Mouse (Mus musculus) neural tube, embryonic 13.5 days (tissue): ENCODE measurements around the gene Smbd1. TPM values are rescaled to one million over a fixed set of nuclear protein-coding genes. Genes with fewer than 3 reads are reported as not detected.

ENCODE experiments used
- ATAC-seq: fragments of 200-750 bp; cut with Nextera tagmentation; 2 replicates; pipeline ENCODE4 v1.8.0; 2017; ENCODE audit warnings: low read depth, mild to moderate bottlenecking, moderate TSS enrichment, moderate library complexity
- H3K27ac ChIP-seq: fragments of 300-500 bp; sonication (generic); replicated peaks from 2 replicates; pipeline ENCODE4 v1.5.1; 2015; ENCODE audit warnings: moderate library complexity, mild to moderate bottlenecking, inconsistent platforms
- H3K27me3 ChIP-seq: fragments of 300-500 bp; sonication (generic); 2 replicates; pipeline ENCODE4 v1.6.1; 2015; ENCODE audit warnings: mild to moderate bottlenecking, inconsistent platforms
- H3K36me3 ChIP-seq: fragments of 300-500 bp; sonication (generic); 2 replicates; pipeline ENCODE4 v1.6.1; 2015; ENCODE audit warnings: mild to moderate bottlenecking, inconsistent platforms
- H3K4me1 ChIP-seq: fragments of 300-500 bp; sonication (generic); replicated peaks from 2 replicates; pipeline ENCODE4 v1.6.1; 2015; ENCODE audit warnings: inconsistent platforms
- H3K4me2 ChIP-seq: fragments of 300-500 bp; sonication (generic); 2 replicates; pipeline ENCODE4 v1.6.1; 2015; ENCODE audit warnings: inconsistent platforms, mild to moderate bottlenecking, moderate library complexity
- H3K4me3 ChIP-seq: fragments of 300-500 bp; sonication (generic); 2 replicates; pipeline ENCODE4 v1.5.1; 2015; ENCODE audit warnings: mild to moderate bottlenecking, inconsistent platforms
- H3K9ac ChIP-seq: fragments of 300-500 bp; sonication (generic); 2 replicates; pipeline ENCODE4 v1.6.1; 2015; ENCODE audit warnings: moderate library complexity, mild to moderate bottlenecking, inconsistent platforms
- H3K9me3 ChIP-seq: fragments of 300-500 bp; sonication (generic); 2 replicates; pipeline ENCODE4 v1.6.1; 2016; ENCODE audit warnings: inconsistent platforms
- WGBS: fragments of 180-500 bp; shearing (Covaris S2); methylation state at CpG from one replicate; pipeline ENCODE4 v1.1.7; 2015; 5-methylcytosine and 5-hydroxymethylcytosine counted together
- polyA plus RNA-seq: library from polyadenylated mRNA; unstranded; fragments of >200 nt; fragmentation: Nextera tagmentation; extraction: Ambion mirVana; gene quantifications from 2 replicates; pipeline ENCODE4 v1.2.1, GENCODE M21; 2015

Gene Smbd1
- not detected in 2 replicates for polyA plus RNA-seq

DNA sequence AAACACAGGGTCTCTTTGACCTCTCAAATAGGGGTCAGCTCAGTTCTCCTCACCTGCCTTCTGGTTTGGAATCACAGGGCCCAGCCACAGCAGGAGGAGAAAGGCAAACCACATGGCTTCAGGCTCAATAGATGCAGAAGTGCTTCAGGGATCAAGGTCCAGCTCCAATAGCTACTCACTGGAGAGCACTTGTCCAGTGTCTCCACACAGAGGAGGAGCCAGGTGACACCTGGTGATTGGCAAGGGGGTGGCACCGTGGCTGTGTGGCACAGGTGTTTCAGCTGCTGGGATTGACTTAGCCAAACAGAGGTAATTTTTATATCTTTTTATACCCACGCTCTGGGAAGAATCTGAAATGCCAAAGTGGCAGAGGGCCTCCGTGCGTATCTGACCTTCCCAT lies at the start of gene Smbd1:
Smbd1 (minus strand) TSS at position 157 of the 400 bp plus-strand sequence.
- Histone ChIP-seq H3K27me3 (peaks cover 5% of the 10 kb centered on the region; the same call in 1 of the 2 replicates), H3K4me2 (no peak within 1 kb of the TSS), H3K36me3 (no peaks in the 10 kb centered on the region), H3K27ac (no peak within 1 kb of the TSS), H3K9me3 (no peaks in the 10 kb centered on the region), H3K4me1 (peaks cover 18% of the 10 kb centered on the region), H3K9ac (no peak within 1 kb of the TSS), H3K4me3 (no peak within 1 kb of the TSS)
- ATAC-seq, result no peak
- 83% methylated on average over 4 of the region's 4 CpGs for WGBS

DNA sequence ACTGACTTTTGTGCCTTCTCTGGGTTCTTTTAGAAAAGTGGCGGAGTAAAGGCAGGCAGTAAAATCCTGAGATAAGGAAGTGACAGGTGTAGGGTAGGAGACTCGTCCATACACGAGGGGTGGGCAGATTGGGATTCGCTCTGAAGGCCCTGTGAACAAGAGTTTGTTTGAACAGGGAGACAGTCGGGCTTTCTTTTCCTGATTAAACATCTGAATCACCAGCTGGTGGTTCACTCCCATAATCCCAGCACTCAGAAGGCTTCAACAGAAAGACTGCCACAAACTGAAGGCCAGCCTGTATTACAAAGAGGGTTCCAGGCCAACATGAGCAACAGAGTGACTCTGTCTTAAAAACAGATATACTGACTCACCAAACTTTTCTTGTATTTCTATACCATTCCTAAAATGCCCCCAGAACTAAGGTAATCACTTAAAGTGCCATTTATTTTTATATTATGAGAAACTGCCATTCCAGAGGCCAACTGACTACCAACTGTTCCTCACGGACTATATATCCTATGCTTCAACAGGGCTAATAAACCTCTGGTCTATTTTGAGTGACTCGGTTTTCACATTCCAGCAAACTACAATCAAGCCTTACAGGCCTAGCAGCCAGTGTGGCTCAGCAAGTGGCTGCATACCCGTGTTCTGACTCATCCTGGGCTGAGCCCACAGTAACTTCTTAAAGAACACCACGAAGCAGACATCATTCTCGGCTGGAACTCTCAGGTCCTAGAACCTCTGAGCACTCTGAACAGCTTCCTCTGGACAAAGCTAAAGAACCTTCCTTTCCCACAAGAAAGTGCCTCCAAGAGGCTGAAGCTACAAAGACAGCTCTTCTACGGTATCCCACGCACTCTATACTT lies 48.7 kb upstream of the Smbd1 start:
- no peak overlapping the region for H3K4me3 ChIP-seq
- H3K4me2 ChIP-seq, result no peak overlapping the region
- no peaks in the 10 kb centered on the region for H3K27me3 ChIP-seq
- H3K9ac ChIP-seq, result no peak overlapping the region
- peaks cover 5% of the 10 kb centered on the region for H3K4me1 ChIP-seq
- ATAC-seq, result no peak
- H3K9me3 ChIP-seq, result no peaks in the 10 kb centered on the region
- H3K27ac ChIP-seq, result no peak overlapping the region
- peaks cover 23% of the 10 kb centered on the region for H3K36me3 ChIP-seq
- 76% methylated on average over 12 of the region's 12 CpGs for WGBS

DNA sequence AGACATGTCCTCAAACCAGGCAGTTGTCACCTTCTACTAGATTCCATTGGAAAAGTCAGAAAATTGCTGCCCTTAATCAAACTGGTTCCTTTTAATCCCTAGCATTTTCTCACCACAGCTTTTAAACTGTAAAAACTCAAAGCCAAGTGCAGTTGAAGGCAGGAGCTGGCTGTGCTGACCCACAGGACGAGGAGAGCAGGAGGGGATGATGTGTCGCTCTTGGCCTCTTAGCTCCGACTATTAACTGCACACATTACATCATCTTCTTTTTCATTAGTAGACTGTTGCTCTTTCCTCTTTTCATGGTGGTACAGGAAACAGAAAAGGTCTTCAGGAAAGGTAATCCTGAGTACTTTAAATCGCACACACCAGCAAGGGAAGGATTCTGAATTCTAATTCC lies 48.1 kb upstream of the Smbd1 start:
- ATAC-seq, result no peak
- no peak overlapping the region for H3K9ac ChIP-seq
- H3K27me3 ChIP-seq, result no peaks in the 10 kb centered on the region
- H3K4me2 ChIP-seq, result no peak overlapping the region
- H3K36me3 ChIP-seq, result peaks cover 24% of the 10 kb centered on the region
- no peak overlapping the region for H3K27ac ChIP-seq
- H3K4me1 ChIP-seq, result peaks cover 10% of the 10 kb centered on the region
- 79% methylated on average over 4 of the region's 4 CpGs for WGBS
- H3K4me3 ChIP-seq, result no peak overlapping the region
- no peaks in the 10 kb centered on the region for H3K9me3 ChIP-seq

DNA sequence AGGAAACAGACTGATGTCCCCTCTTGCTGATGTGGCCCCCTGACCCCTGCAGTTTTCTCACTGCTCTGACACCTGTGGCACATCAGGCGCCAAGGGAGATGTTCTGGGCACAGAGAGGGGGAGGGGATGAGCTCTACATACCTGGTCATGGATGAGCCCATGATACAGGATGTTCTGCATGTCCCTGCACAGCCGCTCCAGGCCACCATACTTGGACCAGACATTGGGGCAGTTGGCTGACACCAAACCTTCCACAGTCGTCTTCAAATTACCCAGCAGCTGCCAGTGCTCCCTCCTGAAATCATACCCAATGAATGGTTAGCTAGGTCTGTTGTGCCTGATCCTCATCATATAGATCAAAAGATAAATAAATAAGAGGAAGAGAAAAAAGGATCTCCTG lies 46.5 kb upstream of the Smbd1 start:
- Histone ChIP-seq H3K4me1 (peaks cover 10% of the 10 kb centered on the region), H3K4me3 (no peak overlapping the region), H3K27me3 (no peaks in the 10 kb centered on the region), H3K9ac (no peak overlapping the region), H3K9me3 (no peaks in the 10 kb centered on the region), H3K27ac (no peak overlapping the region), H3K4me2 (no peak overlapping the region), H3K36me3 (peaks cover 29% of the 10 kb centered on the region)
- no peak for ATAC-seq
- WGBS, result 95% methylated on average over 3 of the region's 3 CpGs

DNA sequence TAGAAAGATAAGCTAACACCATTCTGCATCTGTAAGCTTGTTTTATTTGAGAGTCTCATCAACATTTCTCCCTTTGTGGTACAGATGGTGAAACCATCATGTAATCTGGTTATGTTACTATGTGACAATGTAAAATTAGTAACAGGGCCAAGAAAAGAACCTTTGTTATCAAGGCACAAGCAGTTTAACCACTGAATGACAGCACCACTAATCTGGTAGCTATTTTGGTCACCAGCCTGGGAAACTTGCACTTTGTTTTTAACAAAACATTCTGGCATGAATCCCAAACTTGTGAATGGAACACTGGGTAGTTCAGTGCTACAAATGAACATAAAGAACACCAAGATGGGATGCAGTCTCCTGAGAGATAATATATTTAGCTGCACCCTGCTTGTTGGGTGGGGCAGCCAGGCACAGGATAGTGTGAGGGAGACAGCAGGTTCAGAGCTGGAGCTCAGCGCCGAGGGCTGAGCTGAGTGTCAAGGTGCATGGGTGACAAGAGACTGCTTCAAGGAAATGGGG lies 43.8 kb upstream of the Smbd1 start:
- Histone ChIP-seq H3K4me3 (no peak overlapping the region), H3K4me1 (peaks cover 10% of the 10 kb centered on the region), H3K4me2 (no peak overlapping the region), H3K27ac (peak overlapping the region; percentile 46; the same call in 1 of the 2 replicates), H3K9me3 (no peaks in the 10 kb centered on the region), H3K27me3 (no peaks in the 10 kb centered on the region), H3K36me3 (peaks cover 34% of the 10 kb centered on the region), H3K9ac (no peak overlapping the region)
- WGBS, result 73% methylated on average over 2 of the region's 2 CpGs
- ATAC-seq, result no peak

DNA sequence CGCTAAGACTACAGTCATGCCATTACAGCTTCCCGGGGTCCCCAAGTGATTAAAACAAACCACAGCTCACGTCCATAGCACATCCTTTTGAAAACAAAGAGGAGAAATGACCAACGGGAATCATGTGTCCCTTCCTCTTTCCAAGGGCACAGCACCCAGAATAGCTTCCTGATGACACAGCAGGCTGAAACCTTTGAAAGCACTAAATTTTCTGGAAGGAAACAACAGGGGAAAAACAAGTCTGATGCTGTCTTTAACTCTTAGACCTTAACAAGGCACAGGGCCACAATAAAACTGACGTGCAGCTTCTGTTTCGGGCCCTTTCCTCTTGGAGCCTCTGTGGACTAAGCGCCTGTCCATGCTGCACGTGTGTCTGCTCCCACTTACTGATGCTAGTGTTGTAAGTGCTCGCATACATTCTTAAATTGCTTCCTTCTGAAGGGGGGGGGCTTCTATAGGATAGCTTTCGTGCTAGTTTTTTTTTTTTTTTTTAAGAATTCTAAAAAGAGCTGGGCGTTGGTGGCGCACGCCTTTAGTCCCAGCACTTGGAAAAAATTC lies 43.3 kb upstream of the Smbd1 start:
- ATAC-seq, result no peak
- H3K9ac ChIP-seq, result no peak overlapping the region
- H3K4me2 ChIP-seq, result no peak overlapping the region
- H3K27me3 ChIP-seq, result no peaks in the 10 kb centered on the region
- H3K4me1 ChIP-seq, result peaks cover 10% of the 10 kb centered on the region
- no peaks in the 10 kb centered on the region for H3K9me3 ChIP-seq
- 79% methylated on average over 13 of the region's 13 CpGs for WGBS
- peak overlapping the region; percentile 46; the same call in 1 of the 2 replicates for H3K27ac ChIP-seq
- peaks cover 39% of the 10 kb centered on the region for H3K36me3 ChIP-seq
- no peak overlapping the region for H3K4me3 ChIP-seq

DNA sequence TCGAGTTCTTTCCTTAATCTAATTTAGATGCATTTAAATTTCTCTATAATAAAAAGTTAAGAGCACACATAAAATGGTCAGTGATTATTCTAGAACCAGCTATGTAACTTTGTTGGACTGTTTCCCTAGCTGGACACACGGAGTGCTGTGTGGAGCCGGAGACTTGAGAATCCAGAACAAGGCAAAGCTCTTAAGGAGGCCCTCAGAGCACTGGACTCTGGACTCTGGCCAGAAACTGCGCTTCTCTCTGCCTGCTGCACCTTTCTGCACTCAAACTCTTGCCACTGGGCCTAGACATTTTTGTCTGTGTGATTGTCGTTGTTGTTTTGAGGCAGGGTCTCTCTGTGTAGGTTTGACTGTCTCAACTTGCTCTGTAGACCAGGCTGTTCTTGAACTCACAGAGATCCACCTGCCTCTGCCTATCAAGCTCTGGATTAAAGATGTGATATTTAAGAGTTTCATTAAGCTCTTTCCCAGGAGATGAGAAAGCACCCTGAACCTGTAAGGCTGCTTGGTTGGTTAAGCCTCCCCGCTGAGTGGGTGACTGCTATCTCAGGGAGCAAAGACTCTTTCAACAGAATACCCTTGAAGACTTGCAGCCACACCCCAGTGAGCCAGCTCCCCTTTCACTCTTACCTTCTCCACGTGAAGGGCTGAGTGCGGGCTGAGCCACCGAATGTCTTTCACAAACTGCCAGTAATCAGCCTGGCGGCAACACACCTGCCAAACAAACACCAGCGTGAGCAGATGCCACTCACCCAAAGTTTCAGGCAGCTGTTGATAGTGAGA lies 39.0 kb upstream of the Smbd1 start:
- Histone ChIP-seq H3K27me3 (no peaks in the 10 kb centered on the region), H3K4me2 (no peak overlapping the region), H3K9ac (no peak overlapping the region), H3K36me3 (peaks cover 69% of the 10 kb centered on the region), H3K4me1 (peaks cover 8% of the 10 kb centered on the region), H3K27ac (no peak overlapping the region), H3K4me3 (no peak overlapping the region), H3K9me3 (no peaks in the 10 kb centered on the region)
- no peak for ATAC-seq
- 94% methylated on average over 11 of the region's 11 CpGs for WGBS

DNA sequence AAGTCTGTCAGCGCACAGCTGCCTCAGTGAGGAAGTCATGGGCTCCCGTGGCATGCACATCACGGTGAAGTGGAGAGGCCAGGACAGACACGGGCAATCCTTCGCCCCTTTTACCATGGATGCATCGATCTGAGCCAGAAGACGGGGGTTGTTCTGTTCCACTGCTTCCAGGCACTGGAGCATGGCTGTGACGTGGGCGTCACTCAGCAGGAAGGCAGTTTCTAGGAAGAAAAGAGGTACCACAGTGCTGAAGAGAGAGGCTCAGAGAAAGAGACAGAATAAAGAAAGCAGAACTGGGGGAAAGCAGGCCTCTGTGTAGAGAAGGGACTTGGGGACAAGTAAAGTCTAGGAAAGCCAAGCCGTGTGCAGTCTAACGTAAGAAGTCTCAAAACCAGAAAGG lies 36.8 kb upstream of the Smbd1 start:
- H3K4me3 ChIP-seq, result no peak overlapping the region
- H3K9ac ChIP-seq, result no peak overlapping the region
- no peaks in the 10 kb centered on the region for H3K4me1 ChIP-seq
- H3K36me3 ChIP-seq, result peaks cover 81% of the 10 kb centered on the region
- H3K27ac ChIP-seq, result no peak overlapping the region
- ATAC-seq, result no peak
- 96% methylated on average over 11 of the region's 11 CpGs for WGBS
- H3K9me3 ChIP-seq, result no peaks in the 10 kb centered on the region
- no peaks in the 10 kb centered on the region for H3K27me3 ChIP-seq
- no peak overlapping the region for H3K4me2 ChIP-seq

DNA sequence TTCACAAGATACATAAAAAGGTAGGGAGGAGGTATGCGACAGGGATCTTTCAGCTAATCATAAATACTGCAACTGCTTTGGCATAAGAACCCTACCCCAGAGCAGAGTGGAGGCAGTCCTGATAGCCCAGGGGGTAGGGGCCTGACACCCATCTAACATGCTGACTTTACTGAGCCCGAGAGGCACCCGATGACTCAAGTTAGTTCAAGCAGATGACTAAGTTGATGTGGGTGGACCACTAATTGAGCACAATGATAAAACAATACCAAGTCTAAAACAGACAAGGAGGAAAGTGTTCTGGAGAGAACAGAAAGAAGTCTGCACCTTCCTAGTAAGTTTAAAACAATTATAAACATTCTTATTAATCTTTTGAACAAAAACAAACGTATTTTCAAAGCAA lies 21.2 kb upstream of the Smbd1 start:
- Histone ChIP-seq H3K9me3 (no peaks in the 10 kb centered on the region), H3K27me3 (no peaks in the 10 kb centered on the region), H3K36me3 (peaks cover 76% of the 10 kb centered on the region), H3K27ac (no peak overlapping the region), H3K4me2 (no peak overlapping the region), H3K4me3 (no peak overlapping the region), H3K9ac (no peak overlapping the region), H3K4me1 (no peaks in the 10 kb centered on the region)
- WGBS, result 83% methylated on average over 4 of the region's 4 CpGs
- no peak for ATAC-seq

DNA sequence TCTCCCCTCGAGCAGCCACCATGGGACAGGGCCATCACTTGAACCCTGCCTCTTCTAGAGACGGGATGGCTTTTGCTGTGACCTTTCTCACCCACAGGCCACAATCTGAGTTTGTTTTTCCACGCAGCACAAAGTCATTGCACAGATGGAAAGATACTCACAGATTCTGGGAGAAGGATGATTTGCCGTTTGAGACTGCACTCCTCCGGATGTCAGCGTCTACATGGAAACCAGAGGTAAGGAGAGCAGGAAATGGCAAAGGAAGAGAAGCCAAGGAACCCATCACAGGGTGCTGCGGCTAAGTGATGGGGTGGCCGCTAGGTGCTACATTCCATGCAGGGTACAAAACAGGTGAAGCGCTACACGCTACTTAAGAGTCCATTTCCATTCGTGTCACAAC lies 18.8 kb upstream of the Smbd1 start:
- H3K9me3 ChIP-seq, result no peaks in the 10 kb centered on the region
- ATAC-seq, result no peak
- H3K9ac ChIP-seq, result no peak overlapping the region
- no peaks in the 10 kb centered on the region for H3K27me3 ChIP-seq
- no peaks in the 10 kb centered on the region for H3K4me1 ChIP-seq
- H3K4me3 ChIP-seq, result no peak overlapping the region
- WGBS, result 88% methylated on average over 11 of the region's 11 CpGs
- H3K36me3 ChIP-seq, result peaks cover 77% of the 10 kb centered on the region
- H3K27ac ChIP-seq, result no peak overlapping the region
- no peak overlapping the region for H3K4me2 ChIP-seq

DNA sequence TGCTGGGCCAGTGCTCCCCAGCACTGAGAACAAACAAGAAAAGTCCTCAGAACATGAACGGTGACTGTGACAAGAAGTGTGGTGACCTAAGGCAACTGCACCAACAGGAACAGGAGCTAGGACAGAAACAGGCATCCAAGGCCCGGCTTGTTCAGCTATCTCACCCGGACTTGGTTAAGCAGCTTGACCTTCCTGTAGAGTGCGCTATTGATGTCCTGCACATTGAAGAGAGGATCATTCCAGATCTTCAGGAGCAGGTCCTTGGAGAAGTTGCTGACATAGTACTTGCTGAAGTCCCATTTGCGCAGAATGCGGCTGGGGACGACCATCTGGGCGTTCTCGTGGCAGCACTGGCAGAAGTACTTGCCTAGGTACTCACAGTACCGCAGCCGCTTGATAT lies 16.2 kb upstream of the Smbd1 start:
- ATAC-seq, result no peak
- Histone ChIP-seq H3K4me2 (no peak overlapping the region), H3K36me3 (peaks cover 86% of the 10 kb centered on the region), H3K27ac (no peak overlapping the region), H3K4me1 (no peaks in the 10 kb centered on the region), H3K9ac (no peak overlapping the region), H3K9me3 (no peaks in the 10 kb centered on the region), H3K27me3 (no peaks in the 10 kb centered on the region), H3K4me3 (no peak overlapping the region)
- 94% methylated on average over 11 of the region's 11 CpGs for WGBS

DNA sequence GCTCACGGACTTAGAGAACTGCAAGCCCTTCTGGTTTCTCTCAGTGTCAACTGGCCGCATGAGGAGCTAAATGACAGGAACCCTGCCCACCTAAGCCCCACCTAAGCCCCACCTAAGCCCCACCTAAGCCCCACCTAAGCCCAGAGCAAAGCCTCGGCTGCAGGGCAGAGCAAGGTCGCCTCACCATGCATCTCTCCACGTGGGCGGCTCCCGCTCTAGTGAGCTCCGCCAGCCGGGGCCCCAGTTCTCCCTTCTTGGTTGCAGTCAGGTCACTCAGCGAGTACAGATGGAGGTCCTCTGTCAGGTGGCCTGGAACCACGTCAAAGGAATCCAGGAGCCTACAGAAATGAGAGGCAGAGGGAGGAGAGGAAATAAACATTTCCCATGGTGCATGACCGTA lies 15.1 kb upstream of the Smbd1 start:
- H3K27ac ChIP-seq, result no peak overlapping the region
- peaks cover 90% of the 10 kb centered on the region for H3K36me3 ChIP-seq
- no peak overlapping the region for H3K9ac ChIP-seq
- no peak for ATAC-seq
- 85% methylated on average over 12 of the region's 12 CpGs for WGBS
- H3K4me2 ChIP-seq, result no peak overlapping the region
- no peaks in the 10 kb centered on the region for H3K4me1 ChIP-seq
- no peaks in the 10 kb centered on the region for H3K9me3 ChIP-seq
- H3K27me3 ChIP-seq, result no peaks in the 10 kb centered on the region
- H3K4me3 ChIP-seq, result no peak overlapping the region
